Mouse (Mus musculus) MEL (cell line): ENCODE results near the gene Cdh13.

Experiments
- BHLHE40 ChIP-seq: IDR thresholded peaks from 2 replicates; pipeline ENCODE4 v1.6.1; 2012; ENCODE audit warnings: low read depth, mild to moderate bottlenecking, inconsistent platforms, low read length, improper control_type of control experiment, borderline replicate concordance
- CTCF ChIP-seq, 3 experiments: IDR thresholded peaks in 2 of 3; conservative IDR thresholded peaks in 1 of 3; 2 replicates each; pipeline ENCODE4 v1.5.1; 2011 to 2012; ENCODE audit warnings: low read length in 3 of 3, low read depth in 2 of 3, mild to moderate bottlenecking in 2 of 3, improper control_type of control experiment in 1 of 3, inconsistent platforms in 1 of 3, mixed read lengths in 1 of 3, moderate library complexity in 1 of 3; ENCODE audit not compliant: control insufficient read depth in 1 of 3, insufficient read depth in 1 of 3, poor library complexity in 1 of 3, severe bottlenecking in 1 of 3
- MYC ChIP-seq: IDR thresholded peaks from 2 replicates; pipeline ENCODE4 v1.6.1; 2011; ENCODE audit warnings: low read depth, mild to moderate bottlenecking, low read length, improper control_type of control experiment, moderate library complexity
- RAD21 ChIP-seq: IDR thresholded peaks from 2 replicates; pipeline ENCODE4 v1.6.1; 2011; ENCODE audit warnings: mild to moderate bottlenecking, low read depth, low read length, improper control_type of control experiment
- SIN3A ChIP-seq: IDR thresholded peaks from 2 replicates; pipeline ENCODE4 v1.6.1; 2012; ENCODE audit warnings: low read length, improper control_type of control experiment, inconsistent platforms
- USF2 ChIP-seq, 2 experiments: IDR thresholded peaks; 2 replicates each; pipeline ENCODE4 v1.6.1; 2011 to 2012; ENCODE audit warnings: improper control_type of control experiment in 2 of 2, low read length in 2 of 2, borderline replicate concordance in 1 of 2, inconsistent platforms in 1 of 2, low read depth in 1 of 2, mild to moderate bottlenecking in 1 of 2; ENCODE audit not compliant: insufficient read depth in 1 of 2
- ZNF384 ChIP-seq: IDR thresholded peaks from 2 replicates; pipeline ENCODE4 v1.6.1; 2012; ENCODE audit warnings: low read depth, mild to moderate bottlenecking, inconsistent platforms, low read length, improper control_type of control experiment

DNA sequence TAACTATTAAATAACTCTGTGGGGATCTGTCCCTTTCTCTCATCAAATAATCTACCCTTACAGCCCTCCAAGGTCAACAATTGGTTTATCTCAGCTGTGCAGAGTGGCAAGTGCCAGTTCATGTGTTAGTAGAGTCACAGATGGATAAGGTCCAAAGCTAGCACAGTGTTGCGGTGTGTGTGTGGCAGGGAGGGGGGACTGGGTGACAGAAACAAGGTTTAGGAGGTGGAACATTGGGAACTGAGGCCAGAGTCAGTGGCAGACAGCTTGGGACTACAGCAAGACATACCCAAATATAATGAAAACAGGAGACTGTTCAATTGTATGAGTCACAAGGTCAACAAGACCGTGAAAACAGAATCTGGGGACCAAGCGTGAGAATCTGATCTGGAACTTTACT, 171.7 kb downstream of the Cdh13 start:
- TF ChIP-seq ZNF384, result no peak
- no peak for TF ChIP-seq USF2 (IDR thresholded peaks at IDR 0.05; ENCODE audit: borderline replicate concordance in 1 of 2, insufficient read depth in 1 of 2, low read depth in 1 of 2, low read length in 2 of 2)
- TF ChIP-seq BHLHE40, result no peak
- no peak for TF ChIP-seq MYC
- TF ChIP-seq CTCF (IDR thresholded peaks at IDR 0.05 in 2 of 3, conservative IDR thresholded peaks at IDR 0.05 in 1 of 3; ENCODE audit: control insufficient read depth in 1 of 3, insufficient read depth in 1 of 3, low read depth in 2 of 3, low read length in 3 of 3, poor library complexity in 1 of 3, severe bottlenecking in 1 of 3), result no peak
- no peak for TF ChIP-seq RAD21
- TF ChIP-seq SIN3A, result no peak
